Mouse (Mus musculus) monocyte, adult 59 days (primary cell): Measurements from ENCODE around the gene Gm13283. TPM values are rescaled to one million over a fixed set of nuclear protein-coding genes. Genes with fewer than 3 reads are reported as not detected.

Source experiments
- total RNA-seq, 2 experiments: library from RNA; stranded (reverse); gene quantifications; one replicate each; pipeline ENCODE4 v1.2.4; 2023

Gm13283 gene
- not detected for total RNA-seq

DNA sequence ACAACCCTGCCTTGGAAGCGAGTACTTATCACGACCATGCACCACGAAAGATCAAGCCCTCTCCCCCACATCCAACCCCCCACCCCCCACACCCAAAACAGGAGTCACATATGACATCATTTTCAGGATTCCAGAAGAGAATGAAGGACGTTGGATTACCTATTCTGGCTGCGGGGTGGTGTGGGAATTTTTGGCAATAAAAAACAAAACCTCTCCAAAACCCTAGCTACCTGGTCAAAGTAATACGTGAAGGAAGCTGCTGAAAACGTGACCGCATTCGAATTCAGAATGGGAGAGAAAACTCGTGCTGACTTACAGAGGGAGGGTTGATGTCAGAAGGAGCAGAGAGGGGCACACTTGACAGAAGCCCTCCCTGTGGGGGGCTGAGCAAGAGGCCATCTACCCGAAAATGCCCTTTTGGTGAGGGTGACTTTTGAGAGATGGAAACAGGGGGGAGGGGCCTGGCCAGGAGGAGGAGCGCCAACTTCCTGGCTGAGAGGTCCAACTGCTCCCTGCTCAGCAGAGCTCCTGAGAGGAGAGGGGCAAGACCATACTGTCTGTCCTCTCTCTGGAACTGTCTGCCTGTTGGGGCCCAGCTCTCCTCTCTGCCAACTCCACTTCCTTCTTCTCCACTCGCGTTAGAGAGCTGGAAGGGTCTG, at the start of gene Gm13283:
Gene Gm13283 (plus strand): TSS at position 510 of the 659 bp plus-strand sequence.

GRCm38 (mm10) chr4:88721791-88722721, 37.9 kb upstream of the Gm13283 start, which contains the start of the genes Gm26566 and Klhl9:
Gene Gm26566 (plus strand): TSS chr4:88721805.
Gene Klhl9 (minus strand): TSS chr4:88722465.

DNA sequence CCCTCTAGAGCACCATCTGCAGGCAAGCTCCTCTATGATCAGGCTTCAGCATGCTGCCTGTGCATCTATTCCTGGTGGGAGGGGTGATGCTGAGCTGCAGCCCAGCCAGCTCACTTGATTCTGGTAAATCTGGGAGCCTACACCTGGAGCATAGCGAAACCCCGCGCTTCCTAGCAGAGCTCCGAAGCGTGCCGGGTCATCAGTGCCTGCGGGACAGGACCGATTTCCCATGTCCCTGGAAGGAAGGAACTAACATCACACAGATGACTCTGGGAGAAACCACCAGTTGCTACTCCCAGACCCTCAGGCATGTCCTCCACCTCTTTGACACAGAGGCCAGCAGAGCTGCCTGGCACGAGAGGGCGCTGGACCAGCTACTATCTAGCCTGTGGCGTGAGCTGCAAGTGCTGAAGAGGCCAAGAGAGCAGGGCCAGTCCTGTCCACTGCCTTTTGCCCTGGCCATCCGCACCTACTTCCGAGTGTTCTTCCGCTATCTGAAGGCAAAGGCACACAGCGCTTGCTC, 5.0 kb upstream of the Gm13283 start, which contains the start of gene Gm13271:
Gene Gm13271 (plus strand): TSS at position 51 of the 523 bp plus-strand sequence.

GRCm38 (mm10) chr4:88773534-88773933, 13.6 kb downstream of the Gm13283 start, which contains the start of gene Gm13290:
Gene Gm13290 (plus strand): TSS chr4:88773834.

GRCm38 (mm10) chr4:88776622-88777021, 16.7 kb downstream of the Gm13283 start, which contains the start of gene Gm13289:
Gene Gm13289 (plus strand): TSS chr4:88776922.

GRCm38 (mm10) chr4:88779550-88779949, 19.6 kb downstream of the Gm13283 start, which contains the start of gene Gm13272:
Gene Gm13272 (plus strand): TSS chr4:88779850.

GRCm38 (mm10) chr4:88781831-88782230, 21.9 kb downstream of the Gm13283 start, which contains the start of gene Ifnz:
Gene Ifnz (plus strand): TSS chr4:88782131.

GRCm38 (mm10) chr4:88785409-88785808, 25.5 kb downstream of the Gm13283 start, which contains the start of gene Gm13276:
Gene Gm13276 (plus strand): TSS chr4:88785709.

GRCm38 (mm10) chr4:88788402-88788801, 28.5 kb downstream of the Gm13283 start, which contains the start of gene Gm13277:
Gene Gm13277 (plus strand): TSS chr4:88788632.

DNA sequence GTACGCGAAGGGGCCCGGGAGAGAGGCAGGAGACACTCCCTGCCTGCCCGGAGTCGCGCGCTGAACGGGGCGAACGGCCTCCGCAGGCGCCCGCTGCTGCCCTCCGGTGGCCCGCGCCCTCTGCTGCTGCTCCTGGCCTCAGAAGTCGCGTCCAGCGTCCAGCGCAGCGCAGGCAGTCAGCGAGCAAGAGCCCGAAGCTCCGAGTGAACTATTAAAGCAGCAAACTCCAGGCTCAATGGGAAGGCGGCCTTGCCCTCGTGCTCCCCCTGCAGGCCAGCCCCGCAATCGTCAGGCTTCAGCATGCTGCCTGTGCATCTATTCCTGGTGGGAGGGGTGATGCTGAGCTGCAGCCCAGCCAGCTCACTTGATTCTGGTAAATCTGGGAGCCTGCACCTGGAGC, 31.3 kb downstream of the Gm13283 start, which contains the start of gene Gm13278:
Gene Gm13278 (plus strand): TSS at position 301 of the 400 bp plus-strand sequence.

DNA sequence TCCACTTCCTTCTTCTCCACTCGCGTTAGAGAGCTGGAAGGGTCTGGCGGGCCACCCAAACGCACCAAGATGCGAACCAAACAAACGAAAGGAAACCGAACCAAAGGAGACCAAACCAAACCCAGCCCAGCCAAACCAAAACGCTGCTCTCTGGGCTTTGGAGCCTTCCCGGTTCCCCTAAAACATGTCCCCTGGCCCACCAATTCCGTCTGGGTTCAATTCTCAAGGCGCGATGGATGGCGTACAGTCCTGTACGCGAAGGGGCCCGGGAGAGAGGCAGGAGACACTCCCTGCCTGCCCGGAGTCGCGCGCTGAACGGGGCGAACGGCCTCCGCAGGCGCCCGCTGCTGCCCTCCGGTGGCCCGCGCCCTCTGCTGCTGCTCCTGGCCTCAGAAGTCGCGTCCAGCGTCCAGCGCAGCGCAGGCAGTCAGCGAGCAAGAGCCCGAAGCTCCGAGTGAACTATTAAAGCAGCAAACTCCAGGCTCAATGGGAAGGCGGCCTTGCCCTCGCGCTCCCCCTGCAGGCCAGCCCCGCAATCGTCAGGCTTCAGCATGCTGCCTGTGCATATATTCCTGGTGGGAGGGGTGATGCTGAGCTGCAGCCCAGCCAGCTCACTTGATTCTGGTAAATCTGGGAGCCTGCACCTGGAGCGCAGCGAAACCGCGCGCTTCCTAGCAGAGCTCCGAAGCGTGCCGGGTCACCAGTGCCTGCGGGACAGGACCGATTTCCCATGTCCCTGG, 34.2 kb downstream of the Gm13283 start, which contains the start of gene Gm13275:
Gene Gm13275 (plus strand): TSS at position 552 of the 740 bp plus-strand sequence.

GRCm38 (mm10) chr4:88797097-88797496, 37.2 kb downstream of the Gm13283 start, which contains the start of gene Gm13279:
Gene Gm13279 (plus strand): TSS chr4:88797397.

DNA sequence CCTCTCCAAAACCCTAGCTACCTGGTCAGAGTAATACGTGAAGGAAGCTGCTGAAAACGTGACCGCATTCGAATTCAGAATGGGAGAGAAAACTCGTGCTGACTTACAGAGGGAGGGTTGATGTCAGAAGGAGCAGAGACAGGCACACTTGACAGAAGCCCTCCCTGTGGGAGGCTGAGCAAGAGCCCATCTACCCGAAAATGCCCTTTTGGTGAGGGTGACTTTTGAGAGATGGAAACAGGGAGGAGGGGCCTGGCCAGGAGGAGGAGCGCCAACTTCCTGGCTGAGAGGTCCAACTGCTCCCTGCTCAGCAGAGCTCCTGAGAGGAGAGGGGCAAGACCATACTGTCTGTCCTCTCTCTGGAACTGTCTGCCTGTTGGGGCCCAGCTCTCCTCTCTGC, 39.4 kb downstream of the Gm13283 start, which contains the start of gene Gm13285:
Gene Gm13285 (plus strand): TSS at position 301 of the 400 bp plus-strand sequence.

GRCm38 (mm10) chr4:88802954-88803353, 43.0 kb downstream of the Gm13283 start, which contains the start of gene Gm13287:
Gene Gm13287 (plus strand): TSS chr4:88803254.

GRCm38 (mm10) chr4:88805231-88805630, 45.3 kb downstream of the Gm13283 start, which contains the start of gene Gm13288:
Gene Gm13288 (plus strand): TSS chr4:88805531.

Other genes with a start within 250 kb of the Gm13283 start
- gene Ifnb1, start 237.3 kb upstream of the Gm13283 start, total RNA-seq: not detected
- not detected for gene Ifna15, start 201.9 kb upstream of the Gm13283 start, total RNA-seq
- not detected for gene Ifna14, start 188.3 kb upstream of the Gm13283 start, total RNA-seq
- gene Ifna9, start 167.7 kb upstream of the Gm13283 start, total RNA-seq: not detected
- not detected for gene Ifna12, start 156.7 kb upstream of the Gm13283 start, total RNA-seq
- gene C87499, start 125.7 kb upstream of the Gm13283 start, total RNA-seq: not detected
- not detected for gene Ifna13, start 115.7 kb upstream of the Gm13283 start, total RNA-seq
- not detected for gene Ifna16, start 83.2 kb upstream of the Gm13283 start, total RNA-seq
- gene Ifna2, start 76.2 kb upstream of the Gm13283 start, total RNA-seq: not detected
- gene Ifnab, start 68.8 kb upstream of the Gm13283 start, total RNA-seq: not detected
- gene Gm26566, start 38.3 kb upstream of the Gm13283 start, total RNA-seq: 1 to 10 TPM in 1 of 2 experiments, not detected in 1; 1.6 TPM
- 10 to 100 TPM; 72.7 to 83.4 TPM for gene Klhl9, start 37.7 kb upstream of the Gm13283 start, total RNA-seq
- gene Gm13271, start 5.3 kb upstream of the Gm13283 start, total RNA-seq: not detected
- not detected for gene Gm13290, start 13.7 kb downstream of the Gm13283 start, total RNA-seq
- not detected for gene Gm13289, start 16.8 kb downstream of the Gm13283 start, total RNA-seq
- not detected for gene Gm13272, start 19.7 kb downstream of the Gm13283 start, total RNA-seq
- gene Ifnz, start 22.0 kb downstream of the Gm13283 start, total RNA-seq: not detected
- not detected for gene Gm13276, start 25.6 kb downstream of the Gm13283 start, total RNA-seq
- not detected for gene Gm13277, start 28.5 kb downstream of the Gm13283 start, total RNA-seq
- not detected for gene Gm13278, start 31.4 kb downstream of the Gm13283 start, total RNA-seq
- gene Gm13275, start 34.4 kb downstream of the Gm13283 start, total RNA-seq: not detected
- gene Gm13279, start 37.3 kb downstream of the Gm13283 start, total RNA-seq: not detected
- gene Gm13285, start 39.5 kb downstream of the Gm13283 start, total RNA-seq: under 1 TPM; 0.42 to 0.91 TPM
- gene Gm13287, start 43.1 kb downstream of the Gm13283 start, total RNA-seq: not detected
- not detected for gene Gm13288, start 45.4 kb downstream of the Gm13283 start, total RNA-seq
- gene Ifna7, start 56.1 kb downstream of the Gm13283 start, total RNA-seq: not detected
- gene Ifna11, start 59.8 kb downstream of the Gm13283 start, total RNA-seq: not detected
- not detected for gene Ifna6, start 67.3 kb downstream of the Gm13283 start, total RNA-seq
- not detected for gene Ifna5, start 75.4 kb downstream of the Gm13283 start, total RNA-seq
- not detected for gene Ifna4, start 81.7 kb downstream of the Gm13283 start, total RNA-seq
- not detected for gene Ifna1, start 90.0 kb downstream of the Gm13283 start, total RNA-seq
- not detected for gene Ifne, start 120.1 kb downstream of the Gm13283 start, total RNA-seq